ENCODE assay signal across 34 mouse cellular contexts in genomic region chr1:59589271-59589670, GRCm38 (mm10).
"Had no signal": no experiment of that assay in that cellular context is flagged by ENCODE, and none has a peak within 500 bp of the region (broad histone marks: within the 10 kb centered on the region; RNA-seq: fewer than 3 reads in every experiment).

No protein-coding gene starts in this region.

- ATAC-seq: hindbrain, embryonic 16.5 days; hindbrain, postnatal 0 days; inflammation-experienced regulatory T-cells, adult 6 months; intestine, postnatal 0 days had no signal

- H3K9ac ChIP-seq: heart, embryonic 12.5 days; heart, embryonic 13.5 days; heart, embryonic 15.5 days; hindbrain, embryonic 12.5 days; hindbrain, embryonic 13.5 days; hindbrain, embryonic 14.5 days; hindbrain, embryonic 15.5 days; intestine, embryonic 15.5 days; kidney, embryonic 15.5 days had no signal

- H3K36me3 ChIP-seq: heart, embryonic 10.5 days; heart, embryonic 12.5 days; heart, embryonic 13.5 days; heart, embryonic 15.5 days; hindbrain, embryonic 10.5 days; hindbrain, embryonic 12.5 days; hindbrain, embryonic 13.5 days; hindbrain, embryonic 15.5 days; intestine, embryonic 15.5 days; kidney, embryonic 15.5 days had no signal

- H3K4me2 ChIP-seq: heart, embryonic 11.5 days; heart, embryonic 12.5 days; heart, embryonic 13.5 days; heart, embryonic 15.5 days; hindbrain, embryonic 12.5 days; hindbrain, embryonic 13.5 days; hindbrain, embryonic 14.5 days; hindbrain, embryonic 15.5 days; intestine, embryonic 15.5 days; kidney, embryonic 15.5 days had no signal

- DNase-seq: heart, postnatal 10 days; heart, postnatal 14 days; heart, postnatal 36 days; heart, postnatal 4 days; kidney, adult 11 months; kidney, adult 18-20 months; kidney, adult 2 months; kidney, adult 8-10 months; kidney, adult 9 months; kidney, postnatal 10 days; kidney, postnatal 14 days; kidney, postnatal 25 days; kidney, postnatal 36 days; kidney, postnatal 4 days; layer of hippocampus, adult 9-11 months; layer of hippocampus, postnatal 36 days had no signal

- H3K27ac ChIP-seq: heart, embryonic 10.5 days; heart, embryonic 13.5 days; heart, embryonic 15.5 days; hindbrain, embryonic 10.5 days; hindbrain, embryonic 12.5 days; hindbrain, embryonic 13.5 days; hindbrain, embryonic 14.5 days; hindbrain, embryonic 15.5 days; hindbrain, postnatal 0 days; intestine, embryonic 15.5 days; layer of hippocampus, adult 2 months; left cerebral cortex, adult 2 months had no signal

- H3K4me3 ChIP-seq: heart, embryonic 10.5 days; heart, embryonic 12.5 days; heart, embryonic 13.5 days; heart, embryonic 15.5 days; hindbrain, embryonic 10.5 days; hindbrain, embryonic 12.5 days; hindbrain, embryonic 13.5 days; hindbrain, embryonic 15.5 days; intestine, embryonic 15.5 days; kidney, embryonic 15.5 days; layer of hippocampus, adult 2 months; left cerebral cortex, adult 2 months had no signal

- H3K9me3 ChIP-seq: heart, embryonic 10.5 days; heart, embryonic 12.5 days; heart, embryonic 13.5 days; heart, embryonic 15.5 days; hindbrain, embryonic 10.5 days; hindbrain, embryonic 12.5 days; hindbrain, embryonic 13.5 days; hindbrain, embryonic 15.5 days; intestine, embryonic 15.5 days; kidney, embryonic 15.5 days had no signal
